In the genomic region with DNA sequence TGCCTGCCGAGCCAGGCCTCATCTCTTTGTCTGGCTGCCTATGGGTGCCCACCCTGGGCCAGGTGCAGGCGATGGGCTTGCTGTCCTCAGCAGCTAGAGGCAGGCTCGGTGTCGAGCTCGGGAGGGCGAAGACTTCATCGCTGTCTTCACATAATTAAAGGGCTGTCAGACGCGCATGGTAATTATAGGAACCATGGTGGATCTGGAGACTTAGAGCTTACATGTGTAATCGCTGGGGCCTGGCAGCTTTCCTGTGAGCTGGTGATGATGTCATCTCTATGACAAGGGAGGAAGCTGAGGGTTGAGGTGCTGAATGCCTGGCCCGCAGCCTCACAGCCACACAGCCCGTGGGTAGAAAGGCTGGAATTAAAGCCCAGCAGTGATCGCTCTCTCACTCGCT, we compare ENCODE assay signal across 8 mouse cellular contexts. TPM values are rescaled to one million over a fixed set of nuclear protein-coding genes. Genes with fewer than 3 reads are reported as not detected.
DNase-seq lines count a peak whose midpoint lies in the region; ATAC-seq and TF ChIP-seq lines count a peak whose summit lies in the region.
"Had no signal": no experiment of that assay in that cellular context is flagged by ENCODE, and none has a peak within 500 bp of the region (broad histone marks: within the 10 kb centered on the region; RNA-seq: fewer than 3 reads in every experiment).

No protein-coding gene starts in this region.

- WGBS in embryonic facial prominence, embryonic 13.5 days, result 46% methylated on average over 14 of the region's 14 CpGs
- 60% methylated on average over 14 of the region's 14 CpGs for WGBS in hindbrain, embryonic 12.5 days
- WGBS in cerebellum, adult 2 months, result 75% methylated on average over 14 of the region's 14 CpGs

- no peaks in the 10 kb centered on the region for H3K36me3 ChIP-seq in embryonic facial prominence, embryonic 13.5 days
- peaks cover 4% of the 10 kb centered on the region; the same call in 1 of the 2 replicates for H3K36me3 ChIP-seq in hindbrain, embryonic 12.5 days

- H3K4me2 ChIP-seq in embryonic facial prominence, embryonic 13.5 days, result no peak overlapping the region
- H3K4me2 ChIP-seq in hindbrain, embryonic 12.5 days (replicated peaks), result no peak overlapping the region

- H3K9me3 ChIP-seq in embryonic facial prominence, embryonic 13.5 days, result no peaks in the 10 kb centered on the region
- no peaks in the 10 kb centered on the region for H3K9me3 ChIP-seq in hindbrain, embryonic 12.5 days (replicated peaks)

- ATAC-seq in embryonic facial prominence, embryonic 13.5 days (ENCODE audit: insufficient number of reproducible peaks, insufficient read depth, low FRiP score, low TSS enrichment, low read depth), result 0 out of 2 replicates have a peak, but pooled peaks have one; percentile 32
- no peak; the same call in 1 of the 2 replicates for ATAC-seq in hindbrain, embryonic 12.5 days (ENCODE audit: low FRiP score)
- peak; percentile 60 for ATAC-seq in megakaryocyte progenitor cell, adult 5-6 weeks (replicated peaks; ENCODE audit: poor library complexity)

- peak; percentile 79 for DNase-seq in MN1 (ENCODE audit: low spot score)
- no peak for DNase-seq in cerebellum, adult 2 months
- DNase-seq in spleen, postnatal 14 days (ENCODE audit: low spot score in 2 of 2), result no peak
- no peak for DNase-seq in ovary, postnatal 14 days (ENCODE audit: low spot score)

- H3K4me3 ChIP-seq in embryonic facial prominence, embryonic 13.5 days, result no peak overlapping the region
- H3K4me3 ChIP-seq in hindbrain, embryonic 12.5 days, result no peak overlapping the region
- no peak overlapping the region for H3K4me3 ChIP-seq in cerebellum, adult 2 months (replicated peaks; ENCODE audit: insufficient read depth, low read depth, low read length)

- no peak overlapping the region for H3K9ac ChIP-seq in embryonic facial prominence, embryonic 13.5 days
- H3K9ac ChIP-seq in hindbrain, embryonic 12.5 days, result peak overlapping the region; percentile 15; the same call in 1 of the 2 replicates

- H3K4me1 ChIP-seq in embryonic facial prominence, embryonic 13.5 days, result peaks cover 35% of the 10 kb centered on the region
- peaks cover 41% of the 10 kb centered on the region for H3K4me1 ChIP-seq in hindbrain, embryonic 12.5 days
- H3K4me1 ChIP-seq in cerebellum, adult 2 months (ENCODE audit: control insufficient read depth, insufficient read depth, low read length), result peaks cover 6% of the 10 kb centered on the region; the same call in 1 of the 2 replicates

- H3K27me3 ChIP-seq in embryonic facial prominence, embryonic 13.5 days, result no peaks in the 10 kb centered on the region
- H3K27me3 ChIP-seq in hindbrain, embryonic 12.5 days, result no peaks in the 10 kb centered on the region
- no peaks in the 10 kb centered on the region for H3K27me3 ChIP-seq in cerebellum, adult 2 months (ENCODE audit: control insufficient read depth, insufficient read depth, low read length)

- no peak overlapping the region; the same call in 1 of the 2 replicates for H3K27ac ChIP-seq in embryonic facial prominence, embryonic 13.5 days
- peak overlapping the region; percentile 74; the same call in 1 of the 2 replicates for H3K27ac ChIP-seq in hindbrain, embryonic 12.5 days
- no peak overlapping the region for H3K27ac ChIP-seq in cerebellum, adult 2 months (ENCODE audit: insufficient read depth, low read length)

- TF ChIP-seq POLR2A in cerebellum, adult 2 months (IDR thresholded peaks at IDR 0.05; ENCODE audit: borderline replicate concordance, insufficient read depth, low read length), result no peak

- no peak for TF ChIP-seq CTCF in cerebellum, adult 2 months (IDR thresholded peaks at IDR 0.05; ENCODE audit: borderline replicate concordance, insufficient read depth, low read depth, low read length)

RNA-seq across cellular contexts. Expression of gene Klhl35, which starts 33.6 kb away (rescaled TPM):
- 0.61 and 0.84 TPM in 2 replicates for polyA plus RNA-seq in embryonic facial prominence, embryonic 13.5 days (2015; fragmentation: Nextera tagmentation; extraction: Ambion mirVana)
- polyA plus RNA-seq in hindbrain, embryonic 12.5 days (2016; fragmentation: Nextera tagmentation; extraction: Ambion mirVana), result 39.2 and 47.1 TPM in 2 replicates
- 0.79 and 1.0 TPM in 2 replicates for total RNA-seq in megakaryocyte progenitor cell, adult 5-6 weeks (2015)
- 1.2 TPM in 2 replicates for total RNA-seq in megakaryocyte progenitor cell, adult 5-6 weeks (2017)
- polyA plus RNA-seq in cerebellum, adult 2 months (2012; rRNA removed), result 1.1 and 1.4 TPM in 2 replicates
- polyA plus RNA-seq: liver, embryonic 16.5 days had no signal

RNA-seq across cellular contexts. Expression of gene Gdpd5, which starts 51.0 kb away (rescaled TPM):
- 10.8 and 11.3 TPM in 2 replicates for polyA plus RNA-seq in embryonic facial prominence, embryonic 13.5 days (2015; fragmentation: Nextera tagmentation; extraction: Ambion mirVana)
- 43.8 and 44.5 TPM in 2 replicates for polyA plus RNA-seq in hindbrain, embryonic 12.5 days (2016; fragmentation: Nextera tagmentation; extraction: Ambion mirVana)
- total RNA-seq in megakaryocyte progenitor cell, adult 5-6 weeks (2015), result 0.10 TPM in 1 of 2 replicates, not detected in the other
- 0.08 TPM in 1 of 2 replicates, not detected in the other for total RNA-seq in megakaryocyte progenitor cell, adult 5-6 weeks (2017)
- 49.4 and 50.0 TPM in 2 replicates for polyA plus RNA-seq in cerebellum, adult 2 months (2012; rRNA removed)

RNA-seq across cellular contexts. Expression of gene Rps3, which starts 51.3 kb away (rescaled TPM):
- polyA plus RNA-seq in embryonic facial prominence, embryonic 13.5 days (2015; fragmentation: Nextera tagmentation; extraction: Ambion mirVana), result 814 and 862 TPM in 2 replicates
- 512 and 534 TPM in 2 replicates for polyA plus RNA-seq in hindbrain, embryonic 12.5 days (2016; fragmentation: Nextera tagmentation; extraction: Ambion mirVana)
- 1,629 and 1,793 TPM in 2 replicates for total RNA-seq in megakaryocyte progenitor cell, adult 5-6 weeks (2015)
- total RNA-seq in megakaryocyte progenitor cell, adult 5-6 weeks (2017), result 2,248 and 2,565 TPM in 2 replicates
- 391 and 434 TPM in 2 replicates for polyA plus RNA-seq in cerebellum, adult 2 months (2012; rRNA removed)

Comparison
In these comparisons a context has a peak if more than half of its experiments do, and no peak if none do; other contexts are left out.
1. RNA of gene Klhl35, which starts 33.6 kb away (polyA plus RNA-seq): 39.2 to 47.1 TPM in hindbrain, embryonic 12.5 days; 1.1 to 1.4 TPM in cerebellum, adult 2 months and 0.61 to 0.84 TPM in embryonic facial prominence, embryonic 13.5 days; every median in the first group is over 10 times any median in the second.